Mouse (Mus musculus) hindbrain, embryonic 15.5 days (tissue): ENCODE measurements around the gene Plscr5. TPM values are rescaled to one million over a fixed set of nuclear protein-coding genes. Genes with fewer than 3 reads are reported as not detected.

Experiments
- ATAC-seq: fragments of 200-750 bp; cut with Nextera tagmentation; 2 replicates; pipeline ENCODE4 v1.8.0; 2017; ENCODE audit warnings: low read depth, moderate number of reproducible peaks, moderate TSS enrichment; ENCODE audit not compliant: low FRiP score
- H3K27ac ChIP-seq: fragments of 300-500 bp; sonication (generic); replicated peaks from 2 replicates; pipeline ENCODE4 v1.5.1; 2015; ENCODE audit warnings: mild to moderate bottlenecking, inconsistent platforms
- H3K27me3 ChIP-seq: fragments of 300-500 bp; sonication (generic); 2 replicates; pipeline ENCODE4 v1.6.1; 2015; ENCODE audit warnings: control low read depth, inconsistent platforms
- H3K36me3 ChIP-seq: fragments of 300-500 bp; sonication (generic); 2 replicates; pipeline ENCODE4 v1.6.1; 2015; ENCODE audit warnings: control low read depth, inconsistent platforms
- H3K4me1 ChIP-seq: fragments of 300-500 bp; sonication (generic); replicated peaks from 2 replicates; pipeline ENCODE4 v1.6.1; 2015; ENCODE audit warnings: control low read depth, inconsistent platforms
- H3K4me2 ChIP-seq: fragments of 300-500 bp; sonication (generic); 2 replicates; pipeline ENCODE4 v1.6.1; 2015; ENCODE audit warnings: moderate library complexity, mild to moderate bottlenecking, inconsistent platforms
- H3K4me3 ChIP-seq: fragments of 300-500 bp; sonication (generic); 2 replicates; pipeline ENCODE4 v1.5.1; 2015; ENCODE audit warnings: mild to moderate bottlenecking, inconsistent platforms
- H3K9ac ChIP-seq: fragments of 300-500 bp; sonication (generic); 2 replicates; pipeline ENCODE4 v1.6.1; 2015; ENCODE audit warnings: inconsistent platforms
- H3K9me3 ChIP-seq: fragments of 300-500 bp; sonication (generic); 2 replicates; pipeline ENCODE4 v1.6.1; 2016; ENCODE audit warnings: control low read depth, inconsistent platforms
- WGBS: fragments of 180-500 bp; shearing (Covaris S2); methylation state at CpG from one replicate; pipeline ENCODE4 v1.1.7; 2015; 5-methylcytosine and 5-hydroxymethylcytosine counted together
- polyA plus RNA-seq: library from polyadenylated mRNA; unstranded; fragments of >200 nt; fragmentation: Nextera tagmentation; extraction: Ambion mirVana; gene quantifications from 2 replicates; pipeline ENCODE4 v1.2.1, GENCODE M21; 2015

Gene Plscr5
- polyA plus RNA-seq, 1 experiment from 2014 or later: 0.21 TPM

DNA sequence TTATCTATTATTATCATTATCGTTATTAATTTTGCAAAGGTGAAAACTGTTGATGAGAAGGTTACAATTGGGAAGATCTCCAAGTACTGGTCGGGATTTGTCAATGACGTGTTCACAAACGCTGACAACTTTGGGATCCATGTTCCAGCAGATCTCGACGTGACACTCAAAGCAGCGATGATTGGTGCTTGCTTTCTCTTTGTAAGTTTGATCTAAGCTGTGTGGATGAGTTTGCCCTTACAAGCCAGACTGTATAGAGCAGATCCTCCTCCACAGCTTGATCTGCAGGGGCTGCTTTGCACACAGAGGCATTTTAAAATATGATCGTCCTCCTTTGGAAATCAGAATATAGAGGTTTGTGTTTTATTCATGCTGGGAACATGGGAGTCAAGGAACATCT is 15.0 kb downstream of the Plscr5 start:
- Histone ChIP-seq H3K4me1 (no peaks in the 10 kb centered on the region), H3K9me3 (no peaks in the 10 kb centered on the region), H3K27ac (no peak overlapping the region), H3K9ac (no peak overlapping the region), H3K4me3 (no peak overlapping the region), H3K27me3 (no peaks in the 10 kb centered on the region), H3K36me3 (no peaks in the 10 kb centered on the region), H3K4me2 (no peak overlapping the region)
- no peak for ATAC-seq
- WGBS: 81% methylated on average over 8 of the region's 8 CpGs

DNA sequence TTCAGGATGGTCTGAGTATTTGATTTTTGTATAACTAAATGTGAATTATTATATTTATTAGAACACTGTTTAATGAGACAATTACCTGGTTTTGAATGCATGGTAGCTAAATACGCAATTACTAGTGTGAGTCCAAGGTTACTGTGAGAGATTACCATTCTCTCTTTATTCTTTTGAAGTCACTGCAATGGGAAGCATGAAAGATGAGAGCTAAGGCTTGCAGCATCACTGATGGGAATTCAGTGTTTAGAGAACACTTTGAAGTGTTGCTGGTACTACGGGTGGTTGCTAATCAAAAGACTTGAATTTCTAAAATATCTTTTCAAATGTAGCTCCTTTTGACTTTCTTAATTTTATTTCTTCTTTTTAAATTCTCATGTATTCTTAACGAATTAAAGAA is 17.1 kb downstream of the Plscr5 start:
- Histone ChIP-seq H3K4me3 (no peak overlapping the region), H3K4me1 (no peaks in the 10 kb centered on the region), H3K9me3 (no peaks in the 10 kb centered on the region), H3K4me2 (no peak overlapping the region), H3K36me3 (no peaks in the 10 kb centered on the region), H3K27ac (no peak overlapping the region), H3K27me3 (no peaks in the 10 kb centered on the region), H3K9ac (no peak overlapping the region)
- WGBS: 71% methylated on average over 3 of the region's 3 CpGs
- no peak for ATAC-seq

- Histone ChIP-seq H3K27ac (no peak overlapping the region), H3K4me2 (no peak overlapping the region), H3K4me1 (no peaks in the 10 kb centered on the region), H3K4me3 (no peak overlapping the region), H3K36me3 (no peaks in the 10 kb centered on the region), H3K27me3 (no peaks in the 10 kb centered on the region), H3K9me3 (no peaks in the 10 kb centered on the region), H3K9ac (no peak overlapping the region)
- no peak for ATAC-seq
- WGBS: 79% methylated on average over 7 of the region's 7 CpGs
Measured at GRCm38 (mm10) chr9:92210386-92210967, 17.7 kb downstream of the Plscr5 start.

DNA sequence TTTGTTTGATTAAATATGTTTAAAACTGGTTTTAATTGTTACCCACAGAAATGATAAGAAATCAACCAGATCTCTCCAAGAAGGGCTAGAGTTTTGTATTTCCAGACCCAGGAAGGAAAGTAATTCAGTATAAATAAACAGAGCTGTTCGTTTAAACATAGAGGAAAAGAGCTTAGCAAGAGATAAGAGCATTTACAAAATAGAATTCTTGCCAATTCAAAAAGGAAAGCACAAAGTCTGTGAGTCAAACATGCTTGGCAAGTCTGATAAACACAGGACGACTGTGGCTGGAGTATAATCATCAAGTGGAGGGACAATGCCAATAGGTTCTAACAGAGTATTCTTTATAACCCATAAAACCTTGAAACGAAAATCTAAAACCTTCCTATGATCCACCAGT is 18.3 kb downstream of the Plscr5 start:
- Histone ChIP-seq H3K9ac (no peak overlapping the region), H3K27me3 (no peaks in the 10 kb centered on the region), H3K4me1 (no peaks in the 10 kb centered on the region), H3K9me3 (no peaks in the 10 kb centered on the region), H3K4me3 (no peak overlapping the region), H3K4me2 (no peak overlapping the region), H3K27ac (no peak overlapping the region), H3K36me3 (no peaks in the 10 kb centered on the region)
- ATAC-seq: no peak
- WGBS: 74% methylated on average over 3 of the region's 3 CpGs

GRCm38 (mm10) chr9:92217484-92217883 is 24.7 kb downstream of the Plscr5 start:
- H3K9me3 ChIP-seq: no peaks in the 10 kb centered on the region
- WGBS: 63% methylated on average over 4 of the region's 4 CpGs
- H3K4me3 ChIP-seq: no peak overlapping the region
- no peaks in the 10 kb centered on the region for H3K36me3 ChIP-seq
- H3K9ac ChIP-seq: no peak overlapping the region
- no peaks in the 10 kb centered on the region for H3K4me1 ChIP-seq
- no peak overlapping the region for H3K4me2 ChIP-seq
- no peak overlapping the region for H3K27ac ChIP-seq
- H3K27me3 ChIP-seq: no peaks in the 10 kb centered on the region
- no peak for ATAC-seq

DNA sequence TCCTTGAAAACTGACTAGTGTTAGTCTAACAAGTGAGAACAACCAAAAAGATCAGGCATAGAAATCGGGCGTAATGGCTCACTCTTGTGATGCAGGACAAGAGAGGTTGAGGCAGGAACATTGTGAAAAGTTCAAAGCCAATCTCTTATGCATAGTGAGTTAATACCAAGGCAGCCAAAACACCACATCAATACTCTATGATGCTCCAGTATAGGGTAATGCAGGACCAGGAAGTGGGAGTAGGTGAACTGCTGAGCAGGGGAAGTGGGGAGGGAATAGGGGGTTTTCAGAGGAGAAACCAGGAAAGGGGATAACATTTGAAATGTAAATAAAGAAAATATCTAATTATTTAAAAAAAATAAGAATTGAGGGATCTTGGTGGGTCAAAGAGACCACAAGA is 25.2 kb downstream of the Plscr5 start:
- Histone ChIP-seq H3K4me1 (no peaks in the 10 kb centered on the region), H3K36me3 (no peaks in the 10 kb centered on the region), H3K9me3 (no peaks in the 10 kb centered on the region), H3K9ac (no peak overlapping the region), H3K27me3 (no peaks in the 10 kb centered on the region), H3K27ac (no peak overlapping the region), H3K4me3 (no peak overlapping the region), H3K4me2 (no peak overlapping the region)
- ATAC-seq: no peak
- 98% methylated on average over 2 of the region's 2 CpGs for whole genome bisulfite sequencing

DNA sequence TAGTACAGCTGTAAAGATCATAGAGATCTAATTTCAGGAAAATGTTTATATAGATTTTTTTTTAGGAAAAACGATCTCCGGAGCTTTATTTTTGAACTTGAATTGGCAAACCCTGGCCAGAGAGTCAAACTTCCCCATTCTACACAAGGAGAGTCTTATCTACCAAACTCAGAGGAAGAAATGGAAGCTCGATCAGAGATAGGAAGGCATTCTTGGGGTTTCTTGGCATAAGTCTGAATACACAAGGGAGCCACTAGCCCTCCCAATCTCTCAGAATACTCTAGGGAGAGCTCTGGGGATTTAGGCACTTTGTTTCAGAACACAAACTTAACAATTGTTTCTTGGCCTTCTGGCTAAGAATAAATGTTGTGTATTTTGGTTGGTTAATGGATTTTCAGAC is 27.4 kb downstream of the Plscr5 start:
- Histone ChIP-seq H3K9me3 (no peaks in the 10 kb centered on the region), H3K4me1 (no peaks in the 10 kb centered on the region), H3K27ac (no peak overlapping the region), H3K27me3 (no peaks in the 10 kb centered on the region), H3K4me2 (no peak overlapping the region), H3K9ac (no peak overlapping the region), H3K36me3 (no peaks in the 10 kb centered on the region), H3K4me3 (no peak overlapping the region)
- 81% methylated on average over 3 of the region's 3 CpGs for WGBS
- no peak for ATAC-seq

GRCm38 (mm10) chr9:92221480-92221879 is 28.7 kb downstream of the Plscr5 start:
- no peak overlapping the region for H3K9ac ChIP-seq
- no peaks in the 10 kb centered on the region for H3K36me3 ChIP-seq
- no peak for ATAC-seq
- H3K27me3 ChIP-seq: no peaks in the 10 kb centered on the region
- no peaks in the 10 kb centered on the region for H3K9me3 ChIP-seq
- H3K4me3 ChIP-seq: no peak overlapping the region
- no peak overlapping the region for H3K27ac ChIP-seq
- H3K4me2 ChIP-seq: no peak overlapping the region
- no peaks in the 10 kb centered on the region for H3K4me1 ChIP-seq

DNA sequence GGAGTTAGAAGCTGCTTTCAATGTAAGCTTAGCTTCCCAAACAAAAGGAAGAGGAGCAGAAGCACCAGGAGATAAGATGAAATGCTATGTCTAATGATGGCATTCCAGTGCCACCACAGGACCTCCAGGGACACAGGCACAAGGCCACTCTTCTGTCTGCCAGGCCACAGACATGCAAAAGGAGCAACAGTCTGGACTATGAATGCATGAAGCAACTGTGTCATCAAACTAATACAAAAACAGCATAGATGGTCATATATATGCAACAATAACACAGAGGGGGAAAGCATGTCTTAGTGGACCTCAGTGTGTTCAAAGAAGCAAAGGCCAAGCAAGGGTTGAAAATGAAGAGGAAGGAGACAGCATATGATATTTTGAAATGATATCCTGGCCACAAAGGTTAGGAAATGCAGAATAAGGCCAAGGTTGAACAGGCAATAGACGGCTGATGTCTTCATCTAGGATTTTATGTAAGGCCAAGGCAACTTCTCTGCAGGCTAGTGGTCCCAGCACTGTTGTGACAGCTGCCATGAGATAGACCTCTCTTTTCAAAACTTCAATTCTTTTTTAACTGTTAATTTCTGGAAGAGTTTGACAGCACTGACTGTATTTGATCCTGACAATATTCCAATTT is 32.0 kb downstream of the Plscr5 start:
- Histone ChIP-seq H3K4me2 (no peak overlapping the region), H3K9me3 (no peaks in the 10 kb centered on the region), H3K4me3 (no peak overlapping the region), H3K27me3 (no peaks in the 10 kb centered on the region), H3K9ac (no peak overlapping the region), H3K36me3 (no peaks in the 10 kb centered on the region), H3K4me1 (no peaks in the 10 kb centered on the region), H3K27ac (no peak overlapping the region)
- WGBS: 89% methylated on average over 1 of the region's 1 CpGs
- no peak for ATAC-seq

GRCm38 (mm10) chr9:92226127-92226655 is 33.5 kb downstream of the Plscr5 start:
- Histone ChIP-seq H3K9me3 (no peaks in the 10 kb centered on the region), H3K4me3 (no peak overlapping the region), H3K4me1 (no peaks in the 10 kb centered on the region), H3K9ac (no peak overlapping the region), H3K4me2 (no peak overlapping the region), H3K27ac (no peak overlapping the region), H3K27me3 (no peaks in the 10 kb centered on the region), H3K36me3 (no peaks in the 10 kb centered on the region)
- ATAC-seq: no peak
- 88% methylated on average over 3 of the region's 3 CpGs for WGBS

GRCm38 (mm10) chr9:92226795-92227194 is 34.1 kb downstream of the Plscr5 start:
- Histone ChIP-seq H3K4me2 (no peak overlapping the region), H3K27me3 (no peaks in the 10 kb centered on the region), H3K27ac (no peak overlapping the region), H3K9ac (no peak overlapping the region), H3K4me3 (no peak overlapping the region), H3K4me1 (no peaks in the 10 kb centered on the region), H3K9me3 (no peaks in the 10 kb centered on the region), H3K36me3 (no peaks in the 10 kb centered on the region)
- 93% methylated on average over 3 of the region's 3 CpGs for WGBS
- ATAC-seq: no peak

DNA sequence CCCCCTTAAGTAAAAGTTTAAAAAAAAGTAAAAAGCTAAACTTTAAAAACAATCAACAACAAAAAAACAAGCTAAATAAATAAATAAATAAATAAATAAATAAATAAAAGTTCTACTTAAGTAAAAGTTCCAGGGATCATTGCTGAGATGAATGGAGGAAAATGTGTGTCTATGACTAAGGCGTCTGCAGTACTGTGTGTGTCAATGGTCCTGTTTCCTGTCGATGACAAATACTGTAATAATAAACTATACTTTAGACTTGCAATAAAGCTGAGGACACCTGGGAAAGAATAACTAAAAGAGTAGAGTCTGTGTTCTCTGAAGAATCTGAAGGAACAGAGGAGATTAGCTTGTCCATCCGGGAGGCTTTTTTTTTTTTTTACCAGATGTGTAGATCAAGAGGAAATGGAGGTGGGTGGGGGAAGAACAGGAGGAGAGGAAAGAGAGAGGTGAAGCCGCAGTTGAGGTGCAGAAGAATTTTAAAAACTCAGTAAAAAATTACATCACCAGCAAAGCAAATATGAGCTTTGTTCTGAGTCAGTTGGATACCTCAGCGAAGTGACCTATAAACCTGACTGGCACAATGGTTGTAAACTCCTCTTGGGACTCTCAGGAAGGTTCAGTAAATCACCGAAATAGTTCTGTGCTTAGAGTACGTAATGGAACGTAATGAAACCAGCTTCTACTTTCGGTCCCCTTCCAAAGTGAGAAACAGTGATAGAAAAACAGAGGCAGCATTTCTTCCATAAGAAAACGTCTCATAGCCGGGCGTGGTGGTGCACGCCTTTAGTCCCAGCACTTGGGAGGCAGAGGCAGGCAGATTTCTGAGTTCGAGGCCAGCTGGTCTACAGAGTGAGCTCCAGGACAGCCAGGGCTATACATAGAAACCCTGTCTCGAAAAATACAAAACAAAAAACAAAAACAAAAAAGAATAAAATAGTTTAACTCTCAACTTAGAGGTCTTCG is 36.4 kb downstream of the Plscr5 start:
- Histone ChIP-seq H3K27me3 (no peaks in the 10 kb centered on the region), H3K36me3 (no peaks in the 10 kb centered on the region), H3K27ac (no peak overlapping the region), H3K4me3 (no peak overlapping the region), H3K4me2 (no peak overlapping the region), H3K4me1 (no peaks in the 10 kb centered on the region), H3K9ac (no peak overlapping the region), H3K9me3 (no peaks in the 10 kb centered on the region)
- no peak for ATAC-seq
- 90% methylated on average over 16 of the region's 16 CpGs for WGBS
